Mouse (Mus musculus) left cerebral cortex, postnatal 36 days (tissue): ENCODE results near the gene Fam25c. TPM values are rescaled to one million over a fixed set of nuclear protein-coding genes. Genes with fewer than 3 reads are reported as not detected.

Experiments
- DNase-seq, 2 experiments: peaks; one replicate each; pipeline ENCODE4 v3.0.0; 2021 to 2022; ENCODE audit warnings: low spot score in 2 of 2, mixed read lengths in 1 of 2
- intact Hi-C: fragments of 180-260 bp; cut with DNase I; formaldehyde crosslinking; loops from one replicate; pipeline ENCODE4 v1.15.1; 2025
- total RNA-seq, 2 experiments: library from RNA; stranded (reverse); gene quantifications; 2 replicates each; pipeline ENCODE4 v1.2.3; 2021

The Fam25c gene
- total RNA-seq, 2 experiments from 2014 or later, result not detected

DNA sequence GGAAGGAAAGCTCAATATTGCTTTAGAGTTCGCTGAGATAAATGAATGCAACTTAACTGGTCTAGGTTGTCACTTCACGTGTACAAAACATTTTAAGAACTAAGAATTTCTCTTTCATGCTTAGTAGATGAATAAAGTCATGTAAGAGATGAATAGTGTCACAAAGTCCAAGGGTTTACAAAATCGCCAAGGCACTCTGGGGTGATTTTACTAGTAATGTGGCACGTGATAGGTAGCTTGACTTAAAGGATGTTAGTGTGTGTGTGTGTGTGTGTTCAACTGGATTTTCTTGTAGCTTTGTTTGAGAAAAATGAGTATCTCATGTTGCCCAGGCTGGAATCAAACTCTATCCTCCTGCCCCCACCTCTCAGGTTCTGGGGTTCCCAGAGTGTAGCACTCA, 46.0 kb downstream of the Fam25c start:
- intact Hi-C loops, result no loop called here
- DNase-seq, result no peak

GRCm38 (mm10) chr14:34303265-34303680, 52.0 kb downstream of the Fam25c start:
- DNase-seq, result no peak
- intact Hi-C loops, result no loop called here

- no peak for DNase-seq
- intact Hi-C loops, result no loop called here
Measured at GRCm38 (mm10) chr14:34302681-34303242, 52.5 kb downstream of the Fam25c start.

Other genes starting within 250 kb of the Fam25c start
- not detected for gene Npy4r, start 202.9 kb downstream of the Fam25c start, total RNA-seq
- gene Gprin2, start 153.8 kb downstream of the Fam25c start, total RNA-seq, result 1 to 10 TPM; 1.6 to 2.7 TPM
- under 1 TPM; 0.27 to 0.42 TPM for gene Syt15, start 135.8 kb downstream of the Fam25c start, total RNA-seq
- 10 to 100 TPM; 12.5 to 14.0 TPM for gene Shld2, start 44.9 kb downstream of the Fam25c start, total RNA-seq
- gene Glud1, start 44.7 kb downstream of the Fam25c start, total RNA-seq, result 100 to 1,000 TPM; 245 to 282 TPM
- gene Sncg, start 19.4 kb upstream of the Fam25c start, total RNA-seq, result 1 to 10 TPM; 3.2 to 4.9 TPM
- gene Mmrn2, start 20.0 kb upstream of the Fam25c start, total RNA-seq, result 1 to 10 TPM; 3.6 to 3.8 TPM
- 10 to 100 TPM; 34.3 to 38.3 TPM for gene Bmpr1a, start 147.9 kb upstream of the Fam25c start, total RNA-seq
- gene 9230112D13Rik, start 167.4 kb upstream of the Fam25c start, total RNA-seq, result not detected
- gene Ldb3, start 233.2 kb upstream of the Fam25c start, total RNA-seq, result 1 to 10 TPM; 2.8 to 3.3 TPM
- not detected for gene Opn4, start 244.7 kb upstream of the Fam25c start, total RNA-seq